Mouse (Mus musculus) myocyte (in vitro differentiated cells): ENCODE data around the gene Itpr2. TPM values are rescaled to one million over a fixed set of nuclear protein-coding genes. Genes with fewer than 3 reads are reported as not detected.

Source experiments
- H3K27me3 ChIP-seq: one replicate; pipeline ENCODE4 v1.6.1; 2011; ENCODE audit not compliant: control insufficient read depth, insufficient read depth, insufficient read length
- H3K36me3 ChIP-seq: one replicate; pipeline ENCODE4 v1.6.1; 2011; ENCODE audit not compliant: control insufficient read depth, insufficient read depth
- H3K4me2 ChIP-seq: one replicate; pipeline ENCODE4 v1.6.1; 2011; ENCODE audit warnings: low read depth, control low read depth
- H3K4me3 ChIP-seq: one replicate; pipeline ENCODE4 v1.5.1; 2011; ENCODE audit warnings: mild to moderate bottlenecking, control low read depth, moderate library complexity
- H3K79me2 ChIP-seq: one replicate; pipeline ENCODE4 v1.6.1; 2011; ENCODE audit not compliant: control insufficient read depth, insufficient read depth
- H3ac ChIP-seq: one replicate; pipeline ENCODE4 v1.6.1; 2011; ENCODE audit not compliant: control insufficient read depth, insufficient read length
- CEBPB ChIP-seq: IDR thresholded peaks from 2 replicates; pipeline ENCODE4 v1.6.1; 2011; ENCODE audit warnings: mild to moderate bottlenecking, moderate library complexity; ENCODE audit not compliant: poor library complexity, insufficient read depth, severe bottlenecking
- E2F4 ChIP-seq: IDR thresholded peaks from one replicate; pipeline ENCODE4 v1.6.1; 2011; ENCODE audit warnings: mild to moderate bottlenecking, control low read depth, moderate library complexity; ENCODE audit not compliant: insufficient read depth
- MAX ChIP-seq: IDR thresholded peaks from one replicate; pipeline ENCODE4 v1.6.1; 2011; ENCODE audit warnings: low read depth, mild to moderate bottlenecking, control low read depth
- MYOD1 ChIP-seq, 3 experiments: IDR thresholded peaks; one replicate each; pipeline ENCODE4 v1.6.1; 2011; ENCODE audit warnings: control low read depth in 2 of 3, low read depth in 2 of 3, mild to moderate bottlenecking in 2 of 3, moderate library complexity in 1 of 3; ENCODE audit not compliant: insufficient read length in 2 of 3, control insufficient read depth in 1 of 3
- MYOG ChIP-seq, 3 experiments: IDR thresholded peaks; one replicate each; pipeline ENCODE4 v1.6.1; 2011; ENCODE audit warnings: control low read depth in 2 of 3, low read depth in 2 of 3, mild to moderate bottlenecking in 2 of 3; ENCODE audit not compliant: insufficient read length in 2 of 3, control insufficient read depth in 1 of 3, insufficient read depth in 1 of 3
- POLR2A ChIP-seq: IDR thresholded peaks from one replicate; pipeline ENCODE4 v1.6.1; 2011; ENCODE audit warnings: low read depth, mild to moderate bottlenecking, control low read depth, moderate library complexity; ENCODE audit not compliant: insufficient read length
- POLR2AphosphoS2 ChIP-seq: IDR thresholded peaks from one replicate; pipeline ENCODE4 v1.6.1; 2011; ENCODE audit warnings: low read depth, control low read depth; ENCODE audit not compliant: insufficient read length
- REST ChIP-seq: IDR thresholded peaks from one replicate; pipeline ENCODE4 v1.6.1; 2011; ENCODE audit warnings: mild to moderate bottlenecking, control low read depth, moderate library complexity; ENCODE audit not compliant: insufficient read depth, insufficient read length
- SRF ChIP-seq: IDR thresholded peaks from one replicate; pipeline ENCODE4 v1.6.1; 2011; ENCODE audit warnings: low read depth; ENCODE audit not compliant: control insufficient read depth, insufficient read length
- TCF12 ChIP-seq: IDR thresholded peaks from one replicate; pipeline ENCODE4 v1.6.1; 2011; ENCODE audit warnings: mild to moderate bottlenecking, control low read depth; ENCODE audit not compliant: poor library complexity, insufficient read depth, severe bottlenecking
- TCF3 ChIP-seq: IDR thresholded peaks from one replicate; pipeline ENCODE4 v1.6.1; 2011; ENCODE audit warnings: low read depth, control low read depth; ENCODE audit not compliant: insufficient read length
- USF1 ChIP-seq: IDR thresholded peaks from one replicate; pipeline ENCODE4 v1.6.1; 2011; ENCODE audit warnings: low read depth, mild to moderate bottlenecking, control low read depth, moderate library complexity
- polyA plus RNA-seq: library from polyadenylated mRNA; unstranded; fragments of >200 nt; fragmentation: generic; extraction: Trizol; gene quantifications from one replicate; pipeline ENCODE4 v1.2.1, GENCODE M21; 2012; ENCODE audit warnings: missing spikeins

Gene Itpr2
- polyA plus RNA-seq, 1 experiment, result 4.7 TPM

DNA sequence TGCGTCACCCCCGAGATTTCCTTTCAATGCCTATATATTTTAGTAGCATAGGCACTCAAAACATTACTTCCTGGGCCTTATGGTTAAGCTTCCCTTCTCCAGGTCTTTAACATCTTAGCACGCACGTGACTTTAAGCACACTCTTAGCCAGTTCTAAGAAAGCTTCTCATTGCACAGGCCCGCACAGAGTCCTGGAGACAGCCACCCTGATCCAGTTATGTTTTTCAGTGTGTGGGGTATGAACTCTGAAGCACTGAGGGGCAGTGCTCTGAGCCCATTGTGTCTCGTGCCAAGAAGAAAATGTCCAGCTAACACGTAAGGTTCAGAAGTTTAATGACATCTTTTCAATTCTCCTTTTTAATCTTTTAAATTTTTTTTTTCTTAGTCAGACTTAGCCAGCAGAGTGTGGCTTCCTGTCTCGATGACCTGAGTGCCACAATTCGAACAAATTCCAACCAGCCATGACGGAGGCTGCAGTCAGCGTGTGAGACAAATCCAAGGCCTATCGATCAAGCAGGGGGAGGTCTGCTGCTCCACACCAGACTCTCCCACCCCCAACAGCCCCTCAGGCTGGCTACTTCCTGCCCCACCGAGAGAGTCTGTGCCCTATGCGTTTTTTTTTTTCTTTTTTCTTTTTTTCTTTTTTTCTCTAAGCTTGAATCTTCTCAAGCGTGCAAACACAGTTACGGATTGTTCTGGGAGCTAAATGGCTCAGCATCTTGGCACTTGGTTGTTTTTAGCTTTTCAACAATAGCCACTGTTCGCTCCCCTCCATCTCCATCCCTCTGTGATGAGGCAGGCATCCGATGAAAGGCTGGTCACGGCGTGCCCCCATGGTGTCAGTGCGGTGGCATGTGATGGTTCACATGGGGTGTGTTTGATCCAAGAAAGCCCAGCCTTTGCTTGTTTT, 390.9 kb downstream of the Itpr2 start:
- Histone ChIP-seq H3K4me2 (peak overlapping the region; percentile 51), H3ac (no peak overlapping the region)
- TF ChIP-seq E2F4 (no peak), CEBPB (no peak), MYOG (IDR thresholded peaks at IDR 0.05; ENCODE audit: control insufficient read depth in 1 of 3, insufficient read depth in 1 of 3, insufficient read length in 2 of 3, low read depth in 2 of 3) (no peak), REST (no peak), TCF12 (no peak), POLR2A (no peak), USF1 (no peak)

GRCm38 (mm10) chr6:146110425-146110824, 391.6 kb downstream of the Itpr2 start:
- Histone ChIP-seq H3K27me3 (no peaks in the 10 kb centered on the region), H3K4me3 (no peak overlapping the region), H3K79me2 (no peaks in the 10 kb centered on the region), H3K36me3 (no peaks in the 10 kb centered on the region), H3ac (no peak overlapping the region), H3K4me2 (peak overlapping the region; percentile 51)
- no peak for TF ChIP-seq REST

More for the DNA sequence above, 390.9 kb downstream of the Itpr2 start:
- Histone ChIP-seq H3K27me3 (no peaks in the 10 kb centered on the region), H3K36me3 (no peaks in the 10 kb centered on the region), H3K79me2 (no peaks in the 10 kb centered on the region), H3K4me3 (no peak overlapping the region)

DNA sequence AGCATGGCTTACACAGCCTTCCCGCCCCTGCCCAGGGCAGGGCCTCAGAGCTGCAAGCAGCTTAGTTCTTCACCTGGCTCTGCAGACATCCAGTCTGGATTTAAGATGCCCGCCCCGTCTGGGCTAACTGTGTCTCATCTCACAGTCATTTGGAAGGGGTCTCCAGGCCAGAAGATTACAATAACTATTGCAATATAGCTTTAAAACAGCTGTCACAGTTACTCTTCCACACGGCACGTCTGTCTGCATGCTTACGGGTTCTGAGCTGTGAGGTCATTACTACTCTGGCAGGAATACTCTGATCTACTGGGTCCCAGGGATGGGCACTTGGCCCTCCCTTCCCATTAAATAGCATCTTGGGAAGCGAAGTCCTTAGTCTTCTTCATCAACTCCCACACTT, 393.3 kb downstream of the Itpr2 start:
- H3K27me3 ChIP-seq, result no peaks in the 10 kb centered on the region
- no peak overlapping the region for H3ac ChIP-seq
- no peaks in the 10 kb centered on the region for H3K36me3 ChIP-seq
- 0 out of 2 replicates have a peak, but pooled peaks have one; percentile 11 for TF ChIP-seq CEBPB
- peak in 1 of 3 experiments; percentile 25 for TF ChIP-seq MYOD1 (IDR thresholded peaks at IDR 0.05; ENCODE audit: control insufficient read depth in 1 of 3, insufficient read length in 2 of 3, low read depth in 2 of 3)
- no peak for TF ChIP-seq REST
- H3K79me2 ChIP-seq, result no peaks in the 10 kb centered on the region
- H3K4me2 ChIP-seq, result no peak overlapping the region
- H3K4me3 ChIP-seq, result no peak overlapping the region

DNA sequence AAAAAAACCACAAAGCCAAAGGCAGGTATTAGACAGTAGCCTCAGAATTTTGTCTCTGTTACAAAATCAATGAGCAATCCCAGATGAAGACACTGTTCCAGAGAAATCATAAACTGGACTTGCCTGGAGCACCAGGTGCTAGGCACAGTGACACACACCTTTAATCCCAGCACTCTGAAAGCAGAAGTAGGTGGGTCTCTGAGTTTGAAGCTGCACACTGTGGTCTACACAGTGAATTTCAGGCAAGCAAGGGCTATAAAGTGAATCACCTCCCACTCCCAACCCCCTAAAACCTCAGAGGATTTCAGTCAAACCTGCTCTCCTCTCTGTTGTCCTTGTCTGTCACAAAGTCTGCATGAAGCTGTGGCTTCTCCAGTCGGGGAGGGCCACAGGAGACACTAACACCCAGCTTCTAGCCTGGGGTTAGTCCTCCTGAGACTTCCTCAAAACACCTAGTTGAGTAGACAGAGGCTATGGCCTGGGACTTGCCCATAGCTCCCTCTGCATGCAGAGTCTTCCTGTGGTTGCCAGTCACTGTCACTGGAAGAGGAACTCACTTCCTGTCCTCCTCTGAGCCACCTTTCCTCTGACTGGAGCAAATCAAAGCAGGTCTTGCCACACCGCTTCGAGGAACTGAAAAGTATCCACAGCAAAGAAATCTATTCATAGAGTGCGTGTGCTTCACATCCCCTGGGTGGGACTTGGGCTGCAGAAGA, 394.7 kb downstream of the Itpr2 start:
- Histone ChIP-seq H3K27me3 (no peaks in the 10 kb centered on the region), H3K4me3 (no peak overlapping the region), H3K4me2 (no peak overlapping the region), H3ac (no peak overlapping the region), H3K36me3 (no peaks in the 10 kb centered on the region), H3K79me2 (no peaks in the 10 kb centered on the region)
- no peak for TF ChIP-seq TCF12
- no peak for TF ChIP-seq MYOG (IDR thresholded peaks at IDR 0.05; ENCODE audit: control insufficient read depth in 1 of 3, insufficient read depth in 1 of 3, insufficient read length in 2 of 3, low read depth in 2 of 3)
- TF ChIP-seq POLR2AphosphoS2, result no peak
- no peak for TF ChIP-seq MAX
- no peak for TF ChIP-seq USF1
- no peak for TF ChIP-seq TCF3
- TF ChIP-seq CEBPB, result no peak
- no peak for TF ChIP-seq POLR2A
- no peak for TF ChIP-seq REST
- TF ChIP-seq MYOD1 (IDR thresholded peaks at IDR 0.05; ENCODE audit: control insufficient read depth in 1 of 3, insufficient read length in 2 of 3, low read depth in 2 of 3), result no peak
- no peak for TF ChIP-seq SRF
- no peak for TF ChIP-seq E2F4

DNA sequence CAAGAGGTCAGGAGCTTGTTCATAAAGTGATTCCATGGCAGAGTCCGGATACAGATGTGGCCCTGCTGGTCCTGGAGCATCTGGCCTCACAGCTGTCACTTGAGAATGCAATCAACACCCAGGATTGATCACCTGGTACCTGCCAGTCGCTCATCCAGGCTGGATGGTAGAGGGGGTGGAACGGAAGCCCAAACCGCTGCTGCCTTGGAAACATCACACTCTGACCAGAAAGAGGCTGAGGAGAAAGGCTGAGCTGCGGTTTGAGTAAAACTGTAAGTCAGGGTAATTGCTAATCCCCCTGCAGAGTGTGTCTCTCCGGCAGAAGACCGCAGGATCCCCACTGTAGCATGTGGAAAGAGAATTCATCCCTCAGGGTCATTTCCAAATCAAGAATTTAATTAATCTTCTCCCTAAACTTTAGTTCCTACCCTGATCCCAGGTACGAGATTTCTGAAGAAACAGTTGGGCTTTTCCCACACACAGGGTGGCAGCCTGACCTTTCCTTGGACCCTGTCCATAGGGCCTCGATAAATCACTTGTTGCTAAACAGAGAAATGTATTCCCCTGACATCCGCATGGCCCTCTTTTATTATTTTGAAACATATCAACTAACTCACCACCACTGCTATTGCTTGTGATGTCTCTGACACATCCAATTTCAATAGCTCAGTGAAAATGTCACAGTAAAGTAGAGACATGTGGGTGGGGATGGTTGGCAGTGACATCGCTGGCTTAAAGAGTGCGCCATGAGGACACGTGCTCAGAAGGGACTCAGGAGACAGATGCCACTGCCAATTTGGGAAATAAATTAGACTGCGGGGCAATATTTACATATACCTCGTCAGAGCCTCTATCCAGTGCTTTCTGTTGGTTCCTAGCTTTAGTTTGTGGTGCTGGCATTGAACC, 418.7 kb downstream of the Itpr2 start:
- no peak overlapping the region for H3K4me2 ChIP-seq

More for the DNA sequence above, 418.7 kb downstream of the Itpr2 start:
- H3K36me3 ChIP-seq, result no peaks in the 10 kb centered on the region
- no peak for TF ChIP-seq TCF3
- TF ChIP-seq MAX, result no peak
- TF ChIP-seq SRF, result no peak
- TF ChIP-seq MYOG (IDR thresholded peaks at IDR 0.05; ENCODE audit: control insufficient read depth in 1 of 3, insufficient read depth in 1 of 3, insufficient read length in 2 of 3, low read depth in 2 of 3), result no peak
- no peaks in the 10 kb centered on the region for H3K79me2 ChIP-seq
- no peaks in the 10 kb centered on the region for H3K27me3 ChIP-seq
- no peak overlapping the region for H3K4me3 ChIP-seq
- H3ac ChIP-seq, result no peak overlapping the region
